Mouse (Mus musculus) limb, embryonic 14.5 days (tissue): ENCODE data around the gene Gm10645. TPM values are rescaled to one million over a fixed set of nuclear protein-coding genes. Genes with fewer than 3 reads are reported as not detected.

ENCODE experiments used
- ATAC-seq: fragments of 200-750 bp; cut with Nextera tagmentation; 2 replicates; pipeline ENCODE4 v1.8.0; 2017; ENCODE audit warnings: low read depth, moderate number of reproducible peaks, moderate TSS enrichment; ENCODE audit not compliant: low FRiP score
- DNase-seq: peaks from one replicate; pipeline ENCODE4 v3.0.0-alpha.2; 2015; ENCODE audit warnings: low spot score
- H3K27ac ChIP-seq: fragments of 300-500 bp; sonication (generic); replicated peaks from 2 replicates; pipeline ENCODE4 v1.5.1; 2014; ENCODE audit warnings: low read depth, mild to moderate bottlenecking, low read length, moderate library complexity, mixed read lengths
- H3K27me3 ChIP-seq: fragments of 300-500 bp; sonication (generic); 2 replicates; pipeline ENCODE4 v1.6.1; 2014; ENCODE audit warnings: low read length, mixed read lengths; ENCODE audit not compliant: control insufficient read depth, insufficient read depth
- H3K36me3 ChIP-seq: fragments of 300-500 bp; sonication (generic); 2 replicates; pipeline ENCODE4 v1.6.1; 2014; ENCODE audit warnings: mild to moderate bottlenecking, low read length, moderate library complexity, mixed read lengths; ENCODE audit not compliant: control insufficient read depth, insufficient read depth
- H3K4me1 ChIP-seq: fragments of 300-500 bp; sonication (generic); 2 replicates; pipeline ENCODE4 v1.6.1; 2014; ENCODE audit warnings: antibody characterized with exemption, low read length, mixed read lengths; ENCODE audit not compliant: control insufficient read depth, insufficient read depth
- H3K4me2 ChIP-seq: fragments of 300-500 bp; sonication (generic); replicated peaks from 2 replicates; pipeline ENCODE4 v1.6.1; 2014; ENCODE audit warnings: low read depth, mild to moderate bottlenecking, low read length, moderate library complexity; ENCODE audit not compliant: severe bottlenecking
- H3K4me3 ChIP-seq: fragments of 300-500 bp; sonication (generic); replicated peaks from 2 replicates; pipeline ENCODE4 v1.5.1; 2014; ENCODE audit warnings: low read length
- H3K9ac ChIP-seq: fragments of 300-500 bp; sonication (generic); 2 replicates; pipeline ENCODE4 v1.6.1; 2014; ENCODE audit warnings: mild to moderate bottlenecking, low read depth, low read length, moderate library complexity; ENCODE audit not compliant: severe bottlenecking
- H3K9me3 ChIP-seq: fragments of 300-500 bp; sonication (generic); 2 replicates; pipeline ENCODE4 v1.6.1; 2016; ENCODE audit warnings: low read length; ENCODE audit not compliant: control insufficient read depth
- POLR2A ChIP-seq: fragments of 200-500 bp; IDR thresholded peaks from 2 replicates; pipeline ENCODE4 v1.8.0; 2012; ENCODE audit warnings: inconsistent platforms, mild to moderate bottlenecking, moderate library complexity, borderline replicate concordance; ENCODE audit not compliant: insufficient read depth, insufficient read length; ENCODE audit errors: extremely low read depth
- WGBS: fragments of 180-500 bp; shearing (Covaris S2); extraction: QIAGEN DNeasy Blood & Tissue Kit; methylation state at CpG from one replicate; pipeline ENCODE4 v1.1.7; 2014; 5-methylcytosine and 5-hydroxymethylcytosine counted together
- polyA plus RNA-seq, 2 experiments: library from polyadenylated mRNA; depleted of rRNA in 1 of 2; stranded (reverse) in 1 of 2; unstranded in 1 of 2; fragments of >200 nt; fragmentation: Nextera tagmentation in 1 of 2; extraction: Ambion mirVana in 1 of 2; gene quantifications; 2 replicates each; pipeline versions ENCODE4 v1.2.1 to v1.2.3; 2012 to 2014

The Gm10645 gene
- polyA plus RNA-seq, 2 experiments, result 0.84 to 1.2 TPM

- Histone ChIP-seq H3K4me2 (no peak overlapping the region), H3K9me3 (no peaks in the 10 kb centered on the region), H3K4me3 (no peak overlapping the region), H3K4me1 (peaks cover 10% of the 10 kb centered on the region), H3K36me3 (no peaks in the 10 kb centered on the region), H3K27me3 (no peaks in the 10 kb centered on the region), H3K27ac (no peak overlapping the region), H3K9ac (no peak overlapping the region)
- no peak for DNase-seq
- no peak for ATAC-seq
- whole genome bisulfite sequencing, result 91% methylated on average over 11 of the region's 11 CpGs
- no peak for TF ChIP-seq POLR2A
These were observed 37.0 kb upstream of the Gm10645 start for GRCm38 (mm10) chr8:83202946-83203345.

GRCm38 (mm10) chr8:83200191-83201177 lies 34.5 kb upstream of the Gm10645 start:
- no peaks in the 10 kb centered on the region for H3K36me3 ChIP-seq
- H3K4me3 ChIP-seq, result no peak overlapping the region
- H3K27me3 ChIP-seq, result no peaks in the 10 kb centered on the region
- H3K27ac ChIP-seq, result no peak overlapping the region
- no peak overlapping the region for H3K9ac ChIP-seq
- H3K4me1 ChIP-seq, result peaks cover 10% of the 10 kb centered on the region
- no peak overlapping the region for H3K4me2 ChIP-seq
- DNase-seq (peak; percentile 38), ATAC-seq (no peak)
- H3K9me3 ChIP-seq, result no peaks in the 10 kb centered on the region
- WGBS, result 65% methylated on average over 16 of the region's 16 CpGs
- no peak for TF ChIP-seq POLR2A

GRCm38 (mm10) chr8:83199715-83200114 lies 33.7 kb upstream of the Gm10645 start:
- TF ChIP-seq POLR2A, result no peak
- 46% methylated on average over 8 of the region's 8 CpGs for WGBS

GRCm38 (mm10) chr8:83196088-83196487 lies 30.1 kb upstream of the Gm10645 start:
- H3K4me3 ChIP-seq, result no peak overlapping the region
- no peak overlapping the region for H3K4me2 ChIP-seq
- H3K27ac ChIP-seq, result no peak overlapping the region
- no peaks in the 10 kb centered on the region for H3K9me3 ChIP-seq
- no peaks in the 10 kb centered on the region for H3K36me3 ChIP-seq
- no peaks in the 10 kb centered on the region for H3K27me3 ChIP-seq
- ATAC-seq (no peak), DNase-seq (no peak)
- no peak overlapping the region for H3K9ac ChIP-seq
- 75% methylated on average over 6 of the region's 6 CpGs for WGBS
- no peak for TF ChIP-seq POLR2A
- peaks cover 10% of the 10 kb centered on the region for H3K4me1 ChIP-seq

More at GRCm38 (mm10) chr8:83199715-83200114, 33.7 kb upstream of the Gm10645 start:
- Histone ChIP-seq H3K36me3 (no peaks in the 10 kb centered on the region), H3K9ac (no peak overlapping the region), H3K9me3 (no peaks in the 10 kb centered on the region), H3K4me1 (peaks cover 10% of the 10 kb centered on the region), H3K27me3 (no peaks in the 10 kb centered on the region), H3K27ac (no peak overlapping the region), H3K4me3 (no peak overlapping the region), H3K4me2 (no peak overlapping the region)
- no peak for DNase-seq
- ATAC-seq, result no peak

- Histone ChIP-seq H3K4me1 (peaks cover 6% of the 10 kb centered on the region), H3K9me3 (no peaks in the 10 kb centered on the region), H3K27me3 (no peaks in the 10 kb centered on the region), H3K36me3 (no peaks in the 10 kb centered on the region), H3K9ac (no peak overlapping the region), H3K4me3 (no peak overlapping the region), H3K27ac (no peak overlapping the region), H3K4me2 (no peak overlapping the region)
- ATAC-seq, result no peak
- WGBS, result 82% methylated on average over 4 of the region's 4 CpGs
- TF ChIP-seq POLR2A, result no peak
- no peak for DNase-seq
These were observed 23.6 kb upstream of the Gm10645 start for GRCm38 (mm10) chr8:83189538-83190095.
